Mouse (Mus musculus) CD4-positive, CD25-positive, alpha-beta regulatory T cell, adult 4 months (primary cell): ENCODE measurements around the gene Pdlim5. TPM values are rescaled to one million over a fixed set of nuclear protein-coding genes. Genes with fewer than 3 reads are reported as not detected.
A peak's percentile ranks its signal among the peaks of the same experiment; 100 is the strongest.
"Not testable (repeated sequence)": the region's sequence is repeated elsewhere in the genome, so short reads cannot be mapped to it uniquely, and the experiment has no call there.

Experiments
- ATAC-seq: one replicate; pipeline ENCODE4 v1.8.0; 2017
- polyA plus RNA-seq, 2 experiments: library from polyadenylated mRNA; unstranded; fragments of 100-300 nt; shearing (Covaris generic); gene quantifications; one replicate each; pipeline ENCODE4 v1.2.1; 2017

Pdlim5 gene
- polyA plus RNA-seq = 10 to 100 TPM; 21.1 to 24.0 TPM

DNA sequence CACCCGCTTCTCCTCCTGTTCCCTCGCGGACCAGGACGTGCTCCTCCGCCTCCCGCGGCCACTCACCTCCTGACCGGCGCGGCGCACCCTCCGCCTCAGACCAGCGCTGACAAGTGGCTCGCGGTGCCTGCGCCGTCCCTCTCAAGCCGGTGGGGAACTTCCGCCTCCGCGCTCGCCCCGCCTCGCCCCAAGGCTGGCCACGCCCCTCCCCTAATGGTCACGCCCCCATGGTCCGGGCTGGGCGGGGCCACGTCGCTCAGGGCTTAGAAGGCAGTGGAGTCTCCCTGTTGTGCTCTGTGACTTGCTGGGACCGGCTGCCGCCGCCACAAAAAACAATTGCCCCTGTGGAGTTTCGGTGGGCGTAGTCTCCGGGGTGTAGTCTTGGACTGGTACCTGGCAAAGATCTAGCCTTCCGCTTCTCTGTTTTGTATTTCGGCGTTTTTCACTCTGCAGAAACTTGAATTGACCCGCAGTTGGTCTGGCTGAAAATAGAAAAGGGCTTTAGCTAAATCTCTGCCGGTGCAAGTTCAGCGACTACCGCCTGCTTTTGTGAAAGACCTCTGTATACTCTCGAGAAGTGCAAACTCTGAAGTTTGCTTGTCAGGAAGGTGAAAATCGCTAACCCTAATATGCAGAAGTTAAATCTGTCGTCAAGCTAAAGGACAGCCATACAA, at the start of gene Pdlim5:
Gene Pdlim5 (minus strand): TSS at position 177 of the 674 bp plus-strand sequence.
- ATAC-seq = peak; percentile 93

GRCm38 (mm10) chr3:142443710-142444043, 48.2 kb upstream of the Pdlim5 start:
- ATAC-seq = no peak

GRCm38 (mm10) chr3:142443006-142443709, 47.7 kb upstream of the Pdlim5 start:
- peak; percentile 90 for ATAC-seq

DNA sequence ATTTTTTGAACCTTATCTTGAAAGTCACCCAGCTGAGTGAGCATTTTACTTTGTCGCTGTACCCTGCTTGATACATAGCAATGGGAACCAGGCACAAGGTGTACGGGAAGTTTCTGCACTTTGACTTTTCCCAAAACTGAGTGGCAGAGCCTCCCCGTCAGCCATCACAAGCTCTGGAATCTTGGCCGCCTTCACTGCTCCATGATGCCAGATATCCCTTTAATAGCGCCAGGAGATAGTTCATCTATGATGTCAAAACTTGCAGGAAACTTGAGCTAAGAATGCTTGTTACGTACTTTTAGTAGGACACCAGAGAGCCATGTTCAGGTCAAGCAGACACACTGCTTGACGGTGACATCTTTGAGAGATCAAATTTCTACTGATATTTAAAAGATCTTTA, 46.7 kb upstream of the Pdlim5 start:
- no peak for ATAC-seq

- no peak for ATAC-seq
These were observed 45.6 kb upstream of the Pdlim5 start for GRCm38 (mm10) chr3:142441142-142441541.

GRCm38 (mm10) chr3:142440191-142440590, 44.7 kb upstream of the Pdlim5 start:
- no peak for ATAC-seq

DNA sequence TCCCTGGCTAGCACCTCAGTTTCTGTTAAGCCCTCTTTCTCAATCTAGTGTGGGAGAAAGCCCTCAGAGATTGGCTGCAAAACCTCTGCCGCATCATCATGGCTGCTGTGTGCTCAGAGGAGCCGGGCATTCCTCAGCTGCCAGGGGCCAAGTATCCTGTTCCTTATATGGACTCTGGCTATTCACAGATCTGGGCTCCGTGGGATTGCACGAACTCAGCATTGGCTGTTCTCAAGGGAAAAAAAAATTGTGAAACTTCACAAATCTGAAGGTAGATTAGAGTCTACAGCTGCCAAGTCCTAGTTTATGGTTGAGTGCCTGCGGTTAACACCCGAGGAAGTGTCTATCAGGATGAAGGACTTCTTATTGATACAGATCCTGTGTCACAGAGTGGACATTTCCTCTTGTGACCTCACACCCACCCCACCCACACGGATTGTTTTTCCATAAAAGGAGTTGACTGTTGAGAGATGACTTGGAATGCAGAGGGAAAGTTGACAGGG, 44.1 kb upstream of the Pdlim5 start:
- ATAC-seq = no peak

GRCm38 (mm10) chr3:142438630-142439029, 43.1 kb upstream of the Pdlim5 start:
- not testable (repeated sequence) for ATAC-seq

DNA sequence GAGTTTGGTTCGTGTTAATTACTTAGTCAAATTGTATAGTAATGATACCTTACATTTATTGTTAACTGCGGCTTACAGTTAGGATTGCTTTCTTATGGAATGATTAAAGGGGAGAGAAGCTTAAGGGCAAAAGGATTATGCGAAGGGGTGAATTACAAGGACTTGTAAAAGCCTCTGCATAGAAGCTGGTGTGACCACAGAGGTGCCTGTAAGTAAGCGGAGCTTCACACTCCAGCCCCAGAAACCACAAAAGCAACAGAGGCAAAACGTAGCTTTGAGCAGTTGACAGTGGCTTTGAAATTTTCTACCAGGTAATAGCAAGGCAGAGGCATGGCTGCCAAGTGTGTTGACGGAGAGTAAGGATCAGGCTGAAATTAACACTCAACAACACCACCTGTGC, 41.3 kb upstream of the Pdlim5 start:
- ATAC-seq = no peak

DNA sequence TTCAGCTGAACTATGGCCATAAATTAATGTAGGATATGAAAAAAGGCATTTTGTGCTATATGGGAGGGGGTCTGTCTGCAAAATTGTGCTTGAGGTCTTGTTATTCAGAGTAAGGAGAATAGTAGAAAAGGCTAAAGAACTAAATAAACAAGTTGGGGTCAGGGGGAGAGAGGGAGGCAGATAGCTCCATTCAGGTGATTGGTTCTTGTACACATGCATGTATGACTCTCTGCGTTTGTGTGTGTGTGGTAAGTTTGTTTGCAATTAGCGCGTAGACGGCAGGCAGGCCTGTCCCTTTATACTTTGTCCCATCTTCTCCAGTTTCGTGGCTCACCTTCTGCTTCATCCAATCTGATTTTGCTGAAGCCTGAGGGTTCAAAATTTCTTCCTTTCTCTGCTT, 40.7 kb upstream of the Pdlim5 start:
- ATAC-seq = no peak

- no peak for ATAC-seq
These were observed 39.3 kb upstream of the Pdlim5 start for GRCm38 (mm10) chr3:142434786-142435168.

GRCm38 (mm10) chr3:142434127-142434785, 38.8 kb upstream of the Pdlim5 start:
- ATAC-seq = no peak

DNA sequence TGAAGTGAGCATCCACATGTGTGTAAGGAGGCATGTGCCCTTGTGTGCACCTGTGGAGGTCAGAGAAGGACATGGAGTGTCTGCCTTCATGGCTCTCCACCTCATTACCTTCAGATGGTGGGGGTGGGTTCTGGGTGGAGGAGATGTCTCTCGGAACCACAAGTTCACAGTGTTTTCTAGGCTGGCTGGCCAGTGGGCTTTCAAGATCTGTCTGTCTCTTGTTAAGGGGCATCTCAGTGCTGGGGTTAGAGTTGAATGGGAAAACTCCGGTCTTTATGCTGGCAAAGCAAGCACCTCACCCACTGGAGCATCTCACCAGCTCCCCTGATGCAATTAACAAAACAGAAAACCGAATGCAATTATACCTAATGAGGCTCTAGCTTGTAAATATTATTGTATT, 36.0 kb upstream of the Pdlim5 start:
- ATAC-seq = no peak

- no peak for ATAC-seq
These were observed 34.6 kb upstream of the Pdlim5 start for GRCm38 (mm10) chr3:142430048-142430447.

DNA sequence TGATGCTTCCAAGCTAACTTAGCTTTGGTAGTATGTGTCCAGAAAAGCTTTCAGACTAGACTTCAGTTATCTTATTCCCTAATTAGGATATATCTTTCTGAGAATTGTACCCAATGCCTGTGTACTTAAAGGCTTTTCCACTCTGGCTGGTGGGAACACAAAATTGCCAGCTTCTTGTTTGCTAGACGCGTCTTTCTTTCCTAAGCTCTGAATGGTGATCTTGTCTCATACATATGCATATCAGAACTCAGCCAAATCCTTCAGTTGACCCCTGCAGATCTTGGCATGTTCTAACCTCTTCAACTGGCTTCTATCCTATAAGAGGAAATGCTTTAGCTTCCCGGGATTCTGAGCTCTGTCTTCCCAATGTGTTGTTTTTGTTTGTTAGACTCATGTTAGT, 31.3 kb upstream of the Pdlim5 start:
- ATAC-seq = no peak

DNA sequence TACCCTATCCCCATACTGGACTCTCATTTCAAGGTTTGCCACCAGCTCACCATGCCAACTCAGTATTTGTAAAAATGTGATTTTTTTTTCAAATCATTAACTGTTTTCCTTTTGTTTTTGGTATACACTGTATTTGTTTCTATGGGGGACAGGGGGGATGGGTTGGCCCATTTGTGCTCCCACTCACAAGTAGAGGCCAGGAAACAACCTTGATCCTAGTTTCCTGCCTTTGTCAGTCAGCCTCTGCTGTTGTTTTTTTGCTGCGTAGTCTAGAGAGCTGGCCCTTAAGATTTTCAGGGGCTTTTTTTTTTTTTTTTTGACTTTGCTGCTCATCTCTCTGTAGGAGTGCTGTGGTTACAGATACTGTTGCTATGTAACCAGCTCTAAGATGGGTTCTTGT, 28.6 kb upstream of the Pdlim5 start:
- ATAC-seq = no peak

DNA sequence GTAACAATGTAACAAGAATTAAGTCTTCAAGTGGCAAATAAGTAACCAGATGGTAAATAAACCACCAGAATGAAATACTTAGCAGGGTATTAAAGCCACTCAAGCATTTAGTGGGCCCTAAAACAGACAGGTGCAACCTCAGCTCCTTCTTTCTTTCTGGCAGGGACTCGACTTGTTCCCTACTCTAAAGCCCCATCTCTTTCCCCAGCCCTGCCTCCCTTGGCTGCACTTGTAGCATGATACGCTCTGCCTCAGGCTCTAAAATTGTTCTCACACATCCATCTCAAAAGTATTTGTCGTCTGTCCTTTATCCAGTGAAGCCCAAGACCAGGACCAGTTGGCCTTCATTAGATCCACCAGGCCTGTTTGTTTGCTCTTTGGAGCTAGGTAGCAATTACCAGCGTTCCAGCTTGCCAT, 28.0 kb upstream of the Pdlim5 start:
- ATAC-seq = no peak

- no peak for ATAC-seq
These were observed 26.7 kb upstream of the Pdlim5 start for GRCm38 (mm10) chr3:142422229-142422628.

GRCm38 (mm10) chr3:142421470-142421869, 26.0 kb upstream of the Pdlim5 start:
- no peak for ATAC-seq

- no peak for ATAC-seq
These were observed 22.5 kb upstream of the Pdlim5 start for GRCm38 (mm10) chr3:142417996-142418395.

GRCm38 (mm10) chr3:142413345-142413885, 17.9 kb upstream of the Pdlim5 start:
- ATAC-seq = no peak

DNA sequence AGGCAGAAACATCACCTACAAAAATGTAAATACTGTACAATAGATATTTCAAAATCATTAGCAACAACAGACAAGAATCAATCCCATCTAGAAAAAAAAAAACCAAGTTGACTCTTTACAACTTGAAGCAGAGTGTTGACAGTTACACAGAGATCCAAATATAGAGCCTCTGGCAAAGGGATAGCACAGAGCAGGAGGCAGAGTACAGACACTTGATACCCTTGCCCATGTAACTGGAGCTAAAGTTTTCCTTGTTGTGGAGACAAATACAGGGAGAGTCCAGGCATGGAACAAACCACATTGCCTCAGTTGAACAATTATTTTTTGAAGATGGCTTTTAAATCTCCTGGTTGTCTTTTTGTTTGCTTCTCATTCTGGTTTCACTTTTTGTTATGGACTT, 15.4 kb upstream of the Pdlim5 start:
- no peak for ATAC-seq

- peak; percentile 68 for ATAC-seq
These were observed 544 bp downstream of the Pdlim5 start for GRCm38 (mm10) chr3:142394796-142395508.
